Mouse (Mus musculus) heart, adult 18-20 months (tissue): ENCODE data around the gene Tbl2. TPM values are rescaled to one million over a fixed set of nuclear protein-coding genes. Genes with fewer than 3 reads are reported as not detected.
A peak's percentile ranks its signal among the peaks of the same experiment; 100 is the strongest.

ENCODE experiments used
- DNase-seq, 2 experiments: peaks; one replicate each; pipeline ENCODE4 v3.0.0; 2021 to 2022; ENCODE audit warnings: mixed read lengths in 1 of 2
- microRNA-seq, 2 experiments: library from miRNA; unstranded; fragments of <30 nt; microRNA quantifications; one replicate each; pipeline ENCODE4 v1.2.0; 2022
- total RNA-seq, 2 experiments: library from RNA; stranded (reverse); gene quantifications; 2 replicates each; pipeline ENCODE4 v1.2.3; 2021

The Tbl2 gene
- total RNA-seq, 2 experiments from 2014 or later: 9.5 to 11.3 TPM

- peak; percentile 97 to 100 for DNase-seq
These were observed 37.3 kb downstream of the Tbl2 start, which contains the start of gene Baz1b for GRCm38 (mm10) chr5:135186621-135187348. Gene Baz1b, plus strand, starts transcription at chr5:135187264.

- peak; percentile 42 to 60 for DNase-seq
These were observed 38.1 kb downstream of the Tbl2 start for GRCm38 (mm10) chr5:135187349-135188213.

- DNase-seq: no peak
These were observed 38.7 kb downstream of the Tbl2 start for GRCm38 (mm10) chr5:135188214-135188554.

GRCm38 (mm10) chr5:135189281-135190022, 40.0 kb downstream of the Tbl2 start:
- DNase-seq: no peak

- DNase-seq: peak; percentile 56 to 84
These were observed 42.2 kb downstream of the Tbl2 start for GRCm38 (mm10) chr5:135191620-135192019.

- no peak for DNase-seq
These were observed 43.0 kb downstream of the Tbl2 start for GRCm38 (mm10) chr5:135192431-135192830.

- DNase-seq: peak in 1 of 2 experiments; percentile 35
These were observed 46.9 kb downstream of the Tbl2 start for GRCm38 (mm10) chr5:135196367-135196766.

GRCm38 (mm10) chr5:135202763-135203162, 53.3 kb downstream of the Tbl2 start:
- peak; percentile 49 to 66 for DNase-seq

GRCm38 (mm10) chr5:135208197-135208596, 58.7 kb downstream of the Tbl2 start:
- no peak for DNase-seq

Small RNAs within 50 kb of the gene (microRNA-seq; reads per million reads assigned to microRNA genes)
- gene Gm25315: 0 reads per million in 2 experiments

Other genes with a start within 250 kb of the Tbl2 start
- not detected for gene Tmem270, start 242.9 kb upstream of the Tbl2 start, total RNA-seq
- not detected for gene Cldn13, start 234.1 kb upstream of the Tbl2 start, total RNA-seq
- gene Mettl27, start 217.3 kb upstream of the Tbl2 start, total RNA-seq: 1 to 10 TPM; 5.7 to 7.2 TPM
- under 1 TPM in 1 of 2 experiments, not detected in 1; 0.62 TPM for gene Cldn4, start 202.7 kb upstream of the Tbl2 start, total RNA-seq
- gene Cldn3, start 163.4 kb upstream of the Tbl2 start, total RNA-seq: 1 to 10 TPM in 1 of 2 experiments, under 1 TPM in 1; 0.20 to 1.8 TPM
- gene Abhd11, start 140.5 kb upstream of the Tbl2 start, total RNA-seq: 10 to 100 TPM; 67.1 to 69.4 TPM
- 1 to 10 TPM; 1.0 to 1.5 TPM for gene Stx1a, start 126.2 kb upstream of the Tbl2 start, total RNA-seq
- 10 to 100 TPM; 38.4 to 44.3 TPM for gene Dnajc30, start 85.5 kb upstream of the Tbl2 start, total RNA-seq
- 10 to 100 TPM; 22.5 to 25.0 TPM for gene Bud23, start 84.7 kb upstream of the Tbl2 start, total RNA-seq
- under 1 TPM; 0.17 to 0.36 TPM for gene Vps37d, start 71.4 kb upstream of the Tbl2 start, total RNA-seq
- 10 to 100 TPM; 14.1 to 26.6 TPM for gene Mlxipl, start 59.8 kb upstream of the Tbl2 start, total RNA-seq
- gene Bcl7b, start 18.6 kb downstream of the Tbl2 start, total RNA-seq: 10 to 100 TPM; 47.0 to 47.8 TPM
- gene Baz1b, start 37.6 kb downstream of the Tbl2 start, total RNA-seq: 10 to 100 TPM; 39.2 to 43.7 TPM
- 1 to 10 TPM; 1.6 to 2.2 TPM for gene Fzd9, start 101.6 kb downstream of the Tbl2 start, total RNA-seq
- gene Fkbp6, start 200.4 kb downstream of the Tbl2 start, total RNA-seq: under 1 TPM; 0.36 to 0.57 TPM
- gene Trim50, start 203.6 kb downstream of the Tbl2 start, total RNA-seq: under 1 TPM in 1 of 2 experiments, not detected in 1; 0.40 TPM
- gene Nsun5, start 220.3 kb downstream of the Tbl2 start, total RNA-seq: 10 to 100 TPM; 17.1 TPM
- 10 to 100 TPM; 11.4 to 12.4 TPM for gene Pom121, start 244.9 kb downstream of the Tbl2 start, total RNA-seq